ENCODE assay signal across 9 mouse cellular contexts in the genomic region with DNA sequence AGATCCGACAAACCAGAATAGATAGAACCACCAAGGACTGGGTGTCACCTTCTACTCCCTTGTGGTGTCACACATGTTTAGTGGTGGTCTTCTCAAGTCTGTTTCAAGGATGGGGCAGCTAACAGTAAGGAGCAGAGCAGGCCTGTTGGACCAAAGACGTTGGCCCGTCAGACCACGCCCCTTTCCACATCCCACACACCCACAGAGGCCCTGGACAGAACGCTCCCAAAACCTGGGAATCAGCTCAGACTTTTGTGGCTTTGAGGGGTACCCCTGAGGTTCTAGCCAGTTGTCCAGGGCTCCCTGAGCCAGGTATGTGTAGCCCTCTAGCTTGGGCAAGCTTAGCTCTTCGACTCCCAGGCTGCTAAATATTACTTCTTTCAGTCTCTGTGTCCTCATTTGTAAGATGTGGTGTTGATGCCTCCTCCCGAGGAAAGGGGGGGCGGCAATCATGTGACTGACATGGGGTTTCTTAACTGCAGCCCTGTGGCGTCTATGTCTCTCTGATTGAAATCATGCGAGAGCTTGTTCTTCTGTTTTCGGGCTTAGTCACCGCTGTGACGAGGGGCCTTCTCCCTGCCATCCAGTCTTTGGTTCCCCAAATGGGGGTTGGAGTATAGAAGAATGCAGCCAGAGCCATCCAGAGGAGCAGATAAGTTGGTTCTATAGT. TPM values are rescaled to one million over a fixed set of nuclear protein-coding genes. Genes with fewer than 3 reads are reported as not detected.
A peak's percentile ranks its signal among the peaks of the same experiment; 100 is the strongest.
DNase-seq lines count a peak whose midpoint lies in the region; ATAC-seq and TF ChIP-seq lines count a peak whose summit lies in the region.
"Had no signal": no experiment of that assay in that cellular context is flagged by ENCODE, and none has a peak within 500 bp of the region (broad histone marks: within the 10 kb centered on the region; RNA-seq: fewer than 3 reads in every experiment).

No protein-coding gene starts in this region.

- no peak overlapping the region for H3K9ac ChIP-seq in kidney, embryonic 15.5 days
- peak overlapping the region; percentile 16; the same call in 1 of the 2 replicates for H3K9ac ChIP-seq in heart, embryonic 12.5 days
- H3K9ac ChIP-seq in limb, embryonic 14.5 days (ENCODE audit: low read depth, low read length, severe bottlenecking): peak overlapping the region; percentile 87; the same call in 1 of the 2 replicates

- H3K9me3 ChIP-seq in kidney, embryonic 15.5 days (replicated peaks): no peaks in the 10 kb centered on the region
- H3K9me3 ChIP-seq in heart, embryonic 12.5 days (replicated peaks): no peaks in the 10 kb centered on the region
- H3K9me3 ChIP-seq in limb, embryonic 14.5 days (ENCODE audit: control insufficient read depth, low read length): no peaks in the 10 kb centered on the region

- peak overlapping the region; percentile 87 for H3K4me2 ChIP-seq in kidney, embryonic 15.5 days
- peak overlapping the region; percentile 92 for H3K4me2 ChIP-seq in heart, embryonic 12.5 days
- H3K4me2 ChIP-seq in limb, embryonic 14.5 days (replicated peaks; ENCODE audit: low read depth, low read length, severe bottlenecking): peak overlapping the region; percentile 93

- DNase-seq in kidney, adult 9 months: no peak
- peak; percentile 27 for DNase-seq in limb, embryonic 14.5 days (ENCODE audit: low spot score)
- no peak for DNase-seq in left cerebral cortex, adult 11 months (ENCODE audit: low spot score)
- no peak for DNase-seq in spleen, postnatal 14 days (ENCODE audit: low spot score in 2 of 2)
- DNase-seq in embryo, embryonic 11 days: no peak

- H3K27me3 ChIP-seq in kidney, embryonic 15.5 days: no peaks in the 10 kb centered on the region
- H3K27me3 ChIP-seq in heart, embryonic 12.5 days (replicated peaks): no peaks in the 10 kb centered on the region
- H3K27me3 ChIP-seq in limb, embryonic 14.5 days (ENCODE audit: control insufficient read depth, insufficient read depth, low read length): no peaks in the 10 kb centered on the region

- H3K36me3 ChIP-seq in kidney, embryonic 15.5 days: peaks cover 28% of the 10 kb centered on the region
- peaks cover 8% of the 10 kb centered on the region; the same call in 1 of the 2 replicates for H3K36me3 ChIP-seq in heart, embryonic 12.5 days
- H3K36me3 ChIP-seq in limb, embryonic 14.5 days (ENCODE audit: control insufficient read depth, insufficient read depth, low read length): peaks cover 20% of the 10 kb centered on the region

- H3K4me3 ChIP-seq in kidney, embryonic 15.5 days (replicated peaks): peak overlapping the region; percentile 86
- peak overlapping the region; percentile 81 for H3K4me3 ChIP-seq in heart, embryonic 12.5 days
- peak overlapping the region; percentile 70 for H3K4me3 ChIP-seq in limb, embryonic 14.5 days (replicated peaks; ENCODE audit: low read length)

- H3K27ac ChIP-seq in kidney, embryonic 15.5 days: 0 out of 2 replicates have a peak overlapping the region, but pooled peaks have one; percentile 28
- peak overlapping the region; percentile 69 for H3K27ac ChIP-seq in heart, embryonic 12.5 days (ENCODE audit: poor library complexity, severe bottlenecking)
- H3K27ac ChIP-seq in limb, embryonic 14.5 days (replicated peaks; ENCODE audit: low read depth, low read length): peak overlapping the region; percentile 81

- 61% methylated on average over 13 of the region's 13 CpGs for WGBS in kidney, embryonic 15.5 days
- WGBS in heart, embryonic 12.5 days: 60% methylated on average over 13 of the region's 13 CpGs
- 57% methylated on average over 13 of the region's 13 CpGs for WGBS in limb, embryonic 14.5 days

- ATAC-seq in kidney, embryonic 15.5 days (replicated peaks; ENCODE audit: low FRiP score): no peak
- ATAC-seq in heart, embryonic 12.5 days (ENCODE audit: insufficient number of reproducible peaks, low FRiP score): no peak
- no peak for ATAC-seq in limb, embryonic 14.5 days (ENCODE audit: low FRiP score, low read depth)
- 0 out of 2 replicates have a peak, but pooled peaks have one; percentile 36 for ATAC-seq in monocyte, adult 5-6 weeks (replicated peaks; ENCODE audit: insufficient number of reproducible peaks, low FRiP score, low TSS enrichment, poor library complexity, severe bottlenecking)

- peaks cover 48% of the 10 kb centered on the region for H3K4me1 ChIP-seq in kidney, embryonic 15.5 days
- H3K4me1 ChIP-seq in heart, embryonic 12.5 days (replicated peaks): peaks cover 46% of the 10 kb centered on the region
- H3K4me1 ChIP-seq in limb, embryonic 14.5 days (ENCODE audit: control insufficient read depth, insufficient read depth, low read length): peaks cover 25% of the 10 kb centered on the region

- no peak for TF ChIP-seq POLR2A in limb, embryonic 14.5 days (IDR thresholded peaks at IDR 0.05; ENCODE audit: borderline replicate concordance, extremely low read depth, insufficient read depth, insufficient read length)

RNA-seq across cellular contexts. Expression of a gene that starts 1.8 kb away (rescaled TPM):
- 18.2 and 21.8 TPM in 2 replicates for polyA plus RNA-seq in kidney, embryonic 15.5 days (2015; fragmentation: Nextera tagmentation; extraction: Ambion mirVana)
- 16.5 and 17.6 TPM in 2 replicates for polyA plus RNA-seq in heart, embryonic 12.5 days (2016; fragmentation: Nextera tagmentation; extraction: Ambion mirVana)
- 44.3 and 52.8 TPM in 2 replicates for polyA plus RNA-seq in limb, embryonic 14.5 days (2012; rRNA removed)
- 31.5 and 31.8 TPM in 2 replicates for polyA plus RNA-seq in limb, embryonic 14.5 days (2014; fragmentation: Nextera tagmentation; extraction: Ambion mirVana)
- total RNA-seq in monocyte, adult 5-6 weeks (2017): 0.49 TPM in 1 of 3 replicates, not detected in the others

RNA-seq across cellular contexts. Expression of a gene that starts 49.5 kb away (rescaled TPM):
- polyA plus RNA-seq in kidney, embryonic 15.5 days (2015; fragmentation: Nextera tagmentation; extraction: Ambion mirVana): 0.53 and 0.80 TPM in 2 replicates
- polyA plus RNA-seq in heart, embryonic 12.5 days (2016; fragmentation: Nextera tagmentation; extraction: Ambion mirVana): 2.5 and 2.8 TPM in 2 replicates
- polyA plus RNA-seq in limb, embryonic 14.5 days (2012; rRNA removed): 0.83 and 1.3 TPM in 2 replicates
- polyA plus RNA-seq in limb, embryonic 14.5 days (2014; fragmentation: Nextera tagmentation; extraction: Ambion mirVana): 0.97 and 1.3 TPM in 2 replicates
- total RNA-seq in monocyte, adult 5-6 weeks (2017): not detected in 3 replicates
- total RNA-seq: ES-E14 had no signal

RNA-seq across cellular contexts. Expression of a gene that starts 53.1 kb away (rescaled TPM):
- 11,555 and 13,702 TPM in 2 replicates for polyA plus RNA-seq in kidney, embryonic 15.5 days (2015; fragmentation: Nextera tagmentation; extraction: Ambion mirVana)
- polyA plus RNA-seq in heart, embryonic 12.5 days (2016; fragmentation: Nextera tagmentation; extraction: Ambion mirVana): 25,253 and 27,825 TPM in 2 replicates
- polyA plus RNA-seq in limb, embryonic 14.5 days (2012; rRNA removed): 9,478 and 10,620 TPM in 2 replicates
- polyA plus RNA-seq in limb, embryonic 14.5 days (2014; fragmentation: Nextera tagmentation; extraction: Ambion mirVana): 9,964 and 14,532 TPM in 2 replicates
- 1,478 to 24,418 TPM (median 22,273 TPM) in 3 replicates for total RNA-seq in monocyte, adult 5-6 weeks (2017)

Comparison
In these comparisons a context has a peak if more than half of its experiments do, and no peak if none do; other contexts are left out.
1. H3K27ac ChIP-seq: peak in every context shown above with its lines; median percentile 81 in limb, embryonic 14.5 days; 69 in heart, embryonic 12.5 days; 28 in kidney, embryonic 15.5 days.